Mouse (Mus musculus) liver, adult 2 months (tissue): ENCODE results near the gene Peli2. TPM values are rescaled to one million over a fixed set of nuclear protein-coding genes. Genes with fewer than 3 reads are reported as not detected.

Experiments used
- DNase-seq: peaks from one replicate; pipeline ENCODE4 v3.0.0-alpha.2; 2011; ENCODE audit warnings: low read depth, low spot score; ENCODE audit errors: extremely low read depth
- H3K27ac ChIP-seq: fragments of 200-500 bp; replicated peaks from 2 replicates; pipeline ENCODE4 v1.5.1; 2012; ENCODE audit warnings: low read depth, mild to moderate bottlenecking, control low read depth, inconsistent platforms, low read length; ENCODE audit not compliant: insufficient read depth
- H3K27me3 ChIP-seq: fragments of 200-500 bp; 2 replicates; pipeline ENCODE4 v1.6.1; 2012; ENCODE audit warnings: mild to moderate bottlenecking, moderate library complexity, low read length, inconsistent platforms; ENCODE audit not compliant: control insufficient read depth, insufficient read depth
- H3K36me3 ChIP-seq: fragments of 200-500 bp; 2 replicates; pipeline ENCODE4 v1.6.1; 2012; ENCODE audit warnings: low read length, inconsistent platforms; ENCODE audit not compliant: control insufficient read depth, insufficient read depth
- H3K4me1 ChIP-seq: fragments of 200-500 bp; 2 replicates; pipeline ENCODE4 v1.6.1; 2011; ENCODE audit warnings: low read length; ENCODE audit not compliant: control insufficient read depth, insufficient read depth
- H3K4me3 ChIP-seq: fragments of 200-500 bp; 2 replicates; pipeline ENCODE4 v1.5.1; 2011; ENCODE audit warnings: low read depth, mild to moderate bottlenecking, control low read depth, low read length, moderate library complexity; ENCODE audit not compliant: insufficient read depth
- H3K79me2 ChIP-seq: fragments of 200-500 bp; 2 replicates; pipeline ENCODE4 v1.6.1; 2012; ENCODE audit warnings: inconsistent platforms, mild to moderate bottlenecking, low read length, moderate library complexity; ENCODE audit not compliant: control insufficient read depth, insufficient read depth
- H3K9ac ChIP-seq: fragments of 200-500 bp; 2 replicates; pipeline ENCODE4 v1.6.1; 2012; ENCODE audit warnings: low read depth, mild to moderate bottlenecking, control low read depth, inconsistent platforms, low read length
- CTCF ChIP-seq: fragments of 200-500 bp; IDR thresholded peaks from 2 replicates; pipeline ENCODE4 v1.5.1; 2011; ENCODE audit warnings: low read depth, low read length, control low read depth
- POLR2A ChIP-seq: fragments of 200-500 bp; IDR thresholded peaks from 2 replicates; pipeline ENCODE4 v1.6.1; 2011; ENCODE audit warnings: low read length, control low read depth; ENCODE audit not compliant: insufficient read depth; ENCODE audit errors: extremely low read depth
- WGBS: fragments of 180-500 bp; shearing (Covaris S2); methylation state at CpG from one replicate; pipeline ENCODE4 v1.1.7; 2018; 5-methylcytosine and 5-hydroxymethylcytosine counted together
- polyA plus RNA-seq: library from polyadenylated mRNA; depleted of rRNA; stranded (reverse); fragments of >200 nt; gene quantifications from 2 replicates; pipeline ENCODE4 v1.2.3, GENCODE M21; 2012
- total RNA-seq: library from RNA; depleted of rRNA; stranded (reverse); fragments of >200 nt; gene quantifications from 2 replicates; pipeline ENCODE4 v1.2.3, GENCODE M21; 2014

Peli2 gene
- total and polyA plus RNA-seq, 2 experiments = 12.7 to 14.7 TPM

DNA sequence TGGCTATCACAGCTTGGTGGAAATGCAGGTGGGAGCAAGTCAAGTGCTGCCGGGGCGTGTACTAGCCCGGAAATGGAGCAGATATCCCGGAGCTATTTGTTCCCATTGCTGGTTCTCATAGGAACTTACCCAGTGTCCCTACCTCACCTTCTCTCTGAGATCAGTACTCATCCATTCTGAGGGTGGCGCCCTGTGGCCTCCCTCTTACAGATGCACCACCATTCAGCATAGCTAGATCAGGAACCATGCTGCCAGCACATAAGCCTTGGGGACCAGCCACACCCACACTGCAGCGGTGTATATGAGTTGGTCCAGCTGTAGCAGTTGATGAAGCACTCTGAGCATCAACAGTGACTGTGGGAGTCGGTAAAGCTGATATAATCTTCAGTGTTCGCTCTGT lies 52.3 kb downstream of the Peli2 start:
- 97% methylated on average over 8 of the region's 8 CpGs for WGBS
- Histone ChIP-seq H3K27me3 (no peaks in the 10 kb centered on the region), H3K4me1 (no peaks in the 10 kb centered on the region), H3K27ac (no peak overlapping the region), H3K9ac (no peak overlapping the region), H3K79me2 (no peaks in the 10 kb centered on the region; the same call in 1 of the 2 replicates), H3K4me3 (no peak overlapping the region), H3K36me3 (no peaks in the 10 kb centered on the region)
- no peak for DNase-seq
- no peak for TF ChIP-seq POLR2A
- TF ChIP-seq CTCF = no peak

GRCm38 (mm10) chr14:48173840-48174239 lies 53.2 kb downstream of the Peli2 start:
- H3K36me3 ChIP-seq = no peaks in the 10 kb centered on the region

DNA sequence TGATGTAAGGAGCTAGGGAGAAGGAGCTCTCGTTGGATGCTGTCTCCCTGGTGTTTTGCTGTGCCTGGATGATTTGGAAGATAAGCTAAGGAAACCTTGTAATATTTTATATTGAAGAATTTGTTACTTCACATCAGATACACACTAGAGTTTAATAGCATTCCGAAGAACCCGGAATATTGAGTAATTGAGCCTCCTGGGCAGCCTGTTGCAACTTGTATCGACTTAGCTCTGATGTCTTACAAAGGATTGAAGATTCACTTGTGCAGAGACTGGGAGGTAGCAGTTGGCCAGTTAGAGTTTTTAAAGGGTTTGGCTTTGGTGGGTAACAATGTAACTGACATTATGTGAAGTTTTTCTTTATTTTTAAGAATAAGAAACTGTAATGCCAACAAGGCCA lies 53.7 kb downstream of the Peli2 start:
- H3K79me2 ChIP-seq = no peaks in the 10 kb centered on the region; the same call in 1 of the 2 replicates
- H3K4me3 ChIP-seq = no peak overlapping the region
- no peaks in the 10 kb centered on the region for H3K36me3 ChIP-seq
- no peak overlapping the region for H3K9ac ChIP-seq
- 96% methylated on average over 4 of the region's 4 CpGs for WGBS
- no peak for DNase-seq
- H3K27ac ChIP-seq = no peak overlapping the region
- H3K4me1 ChIP-seq = no peaks in the 10 kb centered on the region
- no peak for TF ChIP-seq POLR2A
- no peak for TF ChIP-seq CTCF
- H3K27me3 ChIP-seq = no peaks in the 10 kb centered on the region

More at GRCm38 (mm10) chr14:48173840-48174239, 53.2 kb downstream of the Peli2 start:
- no peaks in the 10 kb centered on the region; the same call in 1 of the 2 replicates for H3K79me2 ChIP-seq
- no peaks in the 10 kb centered on the region for H3K27me3 ChIP-seq
- H3K4me1 ChIP-seq = no peaks in the 10 kb centered on the region
- no peak overlapping the region for H3K4me3 ChIP-seq
- no peak overlapping the region for H3K9ac ChIP-seq
- no peak overlapping the region for H3K27ac ChIP-seq
- 93% methylated on average over 9 of the region's 9 CpGs for WGBS
- TF ChIP-seq CTCF = no peak
- no peak for TF ChIP-seq POLR2A
- no peak for DNase-seq

- Histone ChIP-seq H3K27ac (no peak overlapping the region), H3K27me3 (no peaks in the 10 kb centered on the region), H3K4me1 (no peaks in the 10 kb centered on the region), H3K4me3 (no peak overlapping the region), H3K79me2 (no peaks in the 10 kb centered on the region; the same call in 1 of the 2 replicates), H3K9ac (no peak overlapping the region), H3K36me3 (no peaks in the 10 kb centered on the region)
- TF ChIP-seq CTCF = no peak
- TF ChIP-seq POLR2A = no peak
- WGBS = 98% methylated on average over 8 of the region's 8 CpGs
- DNase-seq = no peak
Measured at GRCm38 (mm10) chr14:48175115-48175514, 54.5 kb downstream of the Peli2 start.

DNA sequence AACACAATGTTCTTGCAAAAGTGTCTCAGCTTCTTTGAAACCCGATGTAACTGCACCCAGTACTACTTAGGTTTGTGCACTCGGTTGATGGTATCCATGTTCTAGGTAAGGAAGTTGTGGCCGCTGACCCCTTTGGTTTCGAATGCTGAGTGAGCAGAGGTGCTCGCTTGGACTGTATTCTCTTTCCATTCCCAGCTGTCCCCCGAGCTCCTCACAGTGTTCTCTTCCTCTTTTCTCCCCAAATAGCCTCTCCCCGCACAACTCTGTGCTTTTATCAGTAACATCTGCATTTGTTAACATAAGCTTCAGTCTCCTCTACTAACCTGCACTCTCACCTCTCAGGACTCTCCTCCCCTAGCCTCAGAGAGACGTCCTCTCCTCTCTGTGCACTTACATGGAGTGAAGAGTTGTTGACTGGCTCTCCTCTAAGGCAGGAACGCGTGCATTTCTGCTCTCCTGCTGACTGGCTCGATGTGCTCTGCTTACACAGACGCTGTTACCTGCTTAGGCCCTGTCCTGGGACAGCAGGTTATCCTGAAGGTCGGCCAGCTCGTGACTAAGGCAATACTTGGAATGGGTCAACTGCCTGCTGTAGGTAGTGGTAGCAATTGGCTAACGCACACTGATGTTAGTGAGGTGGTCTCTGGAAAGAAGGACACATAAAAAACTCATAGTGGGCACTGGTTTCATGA lies 57.8 kb downstream of the Peli2 start:
- WGBS = 70% methylated on average over 15 of the region's 15 CpGs
- no peaks in the 10 kb centered on the region for H3K27me3 ChIP-seq
- H3K4me1 ChIP-seq = no peaks in the 10 kb centered on the region
- no peak overlapping the region for H3K9ac ChIP-seq
- H3K79me2 ChIP-seq = no peaks in the 10 kb centered on the region; the same call in 1 of the 2 replicates
- TF ChIP-seq POLR2A = no peak
- no peak for TF ChIP-seq CTCF
- no peak overlapping the region for H3K27ac ChIP-seq
- H3K36me3 ChIP-seq = no peaks in the 10 kb centered on the region
- H3K4me3 ChIP-seq = no peak overlapping the region
- no peak for DNase-seq

GRCm38 (mm10) chr14:48179021-48179420 lies 58.4 kb downstream of the Peli2 start:
- Histone ChIP-seq H3K9ac (no peak overlapping the region), H3K36me3 (no peaks in the 10 kb centered on the region), H3K79me2 (no peaks in the 10 kb centered on the region; the same call in 1 of the 2 replicates), H3K27ac (no peak overlapping the region), H3K4me1 (no peaks in the 10 kb centered on the region), H3K27me3 (no peaks in the 10 kb centered on the region), H3K4me3 (no peak overlapping the region)
- WGBS = 89% methylated on average over 8 of the region's 8 CpGs
- TF ChIP-seq POLR2A = no peak
- no peak for TF ChIP-seq CTCF
- no peak for DNase-seq
